Mouse (Mus musculus) testis, postnatal 10 days (tissue): ENCODE results near the gene Sept5.

ENCODE experiments used
- DNase-seq: peaks from one replicate; pipeline ENCODE4 v3.0.0; 2021; ENCODE audit warnings: low spot score

Gene Sept5

GRCm38 (mm10) chr16:18613301-18613700 is 16.5 kb downstream of the Sept5 start:
- DNase-seq = no peak

- no peak for DNase-seq
These were observed 18.0 kb downstream of the Sept5 start for GRCm38 (mm10) chr16:18611752-18612151.

GRCm38 (mm10) chr16:18609099-18609498 is 20.7 kb downstream of the Sept5 start:
- no peak for DNase-seq

- no peak for DNase-seq
These were observed 21.5 kb downstream of the Sept5 start for GRCm38 (mm10) chr16:18608226-18608625.

GRCm38 (mm10) chr16:18605705-18606104 is 24.0 kb downstream of the Sept5 start:
- DNase-seq = no peak

- no peak for DNase-seq
These were observed 25.5 kb downstream of the Sept5 start for GRCm38 (mm10) chr16:18604267-18604701.

GRCm38 (mm10) chr16:18601447-18601846 is 28.3 kb downstream of the Sept5 start:
- no peak for DNase-seq

GRCm38 (mm10) chr16:18598006-18598405 is 31.7 kb downstream of the Sept5 start:
- DNase-seq = no peak

- no peak for DNase-seq
These were observed 33.5 kb downstream of the Sept5 start for GRCm38 (mm10) chr16:18596255-18596654.

- no peak for DNase-seq
These were observed 35.8 kb downstream of the Sept5 start for GRCm38 (mm10) chr16:18593930-18594329.

GRCm38 (mm10) chr16:18591047-18592018 is 38.4 kb downstream of the Sept5 start:
- DNase-seq = peak; percentile 68

GRCm38 (mm10) chr16:18589804-18590790 is 39.7 kb downstream of the Sept5 start, which contains the start of gene Tbx1:
Gene Tbx1, minus strand, starts transcription at chr16:18590671.
- no peak for DNase-seq

- DNase-seq = no peak
These were observed 40.6 kb downstream of the Sept5 start for GRCm38 (mm10) chr16:18589080-18589621.

GRCm38 (mm10) chr16:18588738-18589055 is 41.1 kb downstream of the Sept5 start:
- no peak for DNase-seq

GRCm38 (mm10) chr16:18587847-18588737 is 41.7 kb downstream of the Sept5 start:
- no peak for DNase-seq

- DNase-seq = no peak
These were observed 42.7 kb downstream of the Sept5 start for GRCm38 (mm10) chr16:18586906-18587546.

GRCm38 (mm10) chr16:18586076-18586905 is 43.5 kb downstream of the Sept5 start:
- no peak for DNase-seq

GRCm38 (mm10) chr16:18585676-18586075 is 44.1 kb downstream of the Sept5 start:
- no peak for DNase-seq

GRCm38 (mm10) chr16:18584901-18585510 is 44.7 kb downstream of the Sept5 start:
- DNase-seq = no peak
